Mouse (Mus musculus) activated CD4-positive, CD25-positive, alpha-beta regulatory T cell, adult 4 months (primary cell): ENCODE measurements at regions not wholly inside any gene's neighbourhood (a gene's known extent, or its start where the extent isn't known, plus 50 kb on each side); places are given as distances from the start of the nearest gene placed in this dataset.
"Not testable (repeated sequence)": the region's sequence is repeated elsewhere in the genome, so short reads cannot be mapped to it uniquely, and the experiment has no call there.

Experiments
- ATAC-seq: one replicate; pipeline ENCODE4 v1.8.0; 2017

DNA sequence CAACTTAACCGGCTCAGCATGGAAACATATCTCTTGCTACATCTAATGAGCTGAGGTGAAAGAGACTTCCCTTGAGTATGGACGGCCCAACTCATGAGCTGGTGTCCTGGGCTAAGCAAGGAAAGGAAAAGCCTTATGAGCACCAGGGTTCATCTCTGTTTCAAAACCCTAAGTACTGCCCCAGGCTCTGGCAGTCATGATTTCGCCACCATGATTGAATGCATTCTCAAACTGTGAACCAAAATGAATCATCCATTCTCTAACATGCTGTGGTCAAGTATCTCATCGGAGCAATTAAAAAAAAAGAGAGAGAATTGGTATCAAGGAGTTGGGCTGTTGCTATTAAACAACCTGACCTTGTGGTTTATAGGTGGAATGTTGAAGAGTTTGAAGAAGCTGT is 803.4 kb upstream of the Sox9 start:
- ATAC-seq = no peak

DNA sequence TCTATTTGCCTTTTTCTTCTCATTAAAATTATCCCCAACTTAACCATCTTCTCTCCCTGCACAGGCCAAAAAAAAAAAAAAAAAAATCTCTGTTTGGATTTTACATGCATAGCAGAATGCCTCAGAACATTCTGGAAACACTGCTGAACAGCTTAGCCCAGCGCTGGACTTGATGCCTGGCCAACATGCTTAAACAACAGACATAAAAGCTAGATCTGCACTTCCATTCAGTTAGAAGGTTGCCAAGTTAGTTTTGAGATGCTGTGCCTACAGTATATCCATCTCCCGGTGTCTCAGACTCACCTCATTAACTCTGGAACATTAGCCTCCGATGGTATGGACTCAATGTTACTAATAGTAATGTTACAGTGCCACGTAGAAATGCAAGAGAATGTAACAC is 785.6 kb upstream of the Sox9 start:
- no peak for ATAC-seq

DNA sequence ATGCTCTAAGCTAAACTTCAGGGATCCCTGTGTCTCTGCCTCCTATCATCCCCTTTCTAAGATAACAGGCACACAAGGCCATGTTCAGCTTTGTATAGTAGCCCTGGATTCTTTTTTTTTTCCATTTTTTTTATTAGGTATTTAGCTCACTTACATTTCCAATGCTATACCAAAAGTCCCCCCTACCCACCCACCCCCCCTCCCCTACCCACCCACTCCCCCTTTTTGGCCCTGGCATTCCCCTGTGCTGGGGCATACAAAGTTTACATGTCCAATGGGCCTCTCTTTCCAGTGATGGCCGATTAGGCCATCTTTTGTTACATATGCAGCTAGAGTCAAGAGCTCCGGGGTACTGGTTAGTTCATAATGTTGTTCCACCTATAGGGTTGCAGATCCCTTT is 771.2 kb upstream of the Sox9 start:
- not testable (repeated sequence) for ATAC-seq

DNA sequence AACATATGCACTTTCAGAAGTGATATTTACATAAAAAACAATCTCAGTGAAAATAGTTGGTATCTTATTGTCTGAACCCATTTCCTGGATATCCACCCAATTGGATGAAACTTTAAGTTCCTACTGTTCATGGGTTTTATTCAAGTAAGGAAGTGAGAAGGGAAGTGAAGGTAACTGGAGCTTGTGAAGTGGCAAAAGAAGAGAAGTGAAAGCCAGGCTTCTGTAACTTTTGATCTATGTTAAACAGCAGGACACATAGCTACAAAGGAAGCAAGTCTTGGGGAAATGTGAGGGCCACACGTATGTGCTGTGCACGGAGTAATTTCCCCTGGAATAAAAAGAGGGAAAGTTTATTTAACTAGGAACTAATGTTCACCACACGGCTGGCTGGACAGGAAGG is 764.1 kb upstream of the Sox9 start:
- ATAC-seq = no peak

DNA sequence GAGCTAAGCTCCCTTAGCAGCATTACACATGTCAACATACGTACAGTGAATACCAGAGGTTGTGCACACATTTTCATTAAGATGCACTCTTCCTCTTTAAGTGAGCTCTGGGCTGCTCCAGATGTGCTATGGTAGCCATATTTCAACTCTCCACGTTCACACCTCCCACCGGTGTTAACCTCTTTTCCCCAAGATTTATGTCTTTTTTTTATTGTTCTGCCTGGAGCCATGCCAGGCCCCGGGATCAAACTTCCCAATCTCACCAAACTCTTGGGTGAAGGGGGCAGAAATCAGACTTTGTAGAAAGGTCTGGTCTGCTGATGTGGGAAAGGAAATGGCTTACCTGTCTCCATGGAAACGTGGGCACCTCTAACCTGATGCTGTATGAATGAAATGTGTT is 754.0 kb upstream of the Sox9 start:
- ATAC-seq = no peak

DNA sequence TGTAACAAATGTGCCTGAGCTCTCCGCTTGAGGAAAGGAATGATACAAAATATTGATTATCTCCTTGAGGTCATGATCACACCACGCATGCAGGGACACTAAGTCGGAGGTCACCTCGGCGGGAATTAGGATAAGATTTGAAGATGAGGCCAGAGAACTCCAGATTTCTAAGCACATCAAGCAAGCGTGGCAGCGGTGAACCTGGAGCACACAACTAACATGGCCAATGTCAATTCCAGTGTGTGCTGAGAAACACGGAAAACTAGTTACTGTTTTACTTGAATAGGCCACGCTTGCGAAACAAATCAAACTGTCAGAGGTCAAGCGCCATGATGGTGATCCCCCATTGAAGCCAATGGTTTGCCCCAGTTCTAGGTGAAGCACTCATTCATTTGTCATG is 743.3 kb upstream of the Sox9 start:
- ATAC-seq = no peak

DNA sequence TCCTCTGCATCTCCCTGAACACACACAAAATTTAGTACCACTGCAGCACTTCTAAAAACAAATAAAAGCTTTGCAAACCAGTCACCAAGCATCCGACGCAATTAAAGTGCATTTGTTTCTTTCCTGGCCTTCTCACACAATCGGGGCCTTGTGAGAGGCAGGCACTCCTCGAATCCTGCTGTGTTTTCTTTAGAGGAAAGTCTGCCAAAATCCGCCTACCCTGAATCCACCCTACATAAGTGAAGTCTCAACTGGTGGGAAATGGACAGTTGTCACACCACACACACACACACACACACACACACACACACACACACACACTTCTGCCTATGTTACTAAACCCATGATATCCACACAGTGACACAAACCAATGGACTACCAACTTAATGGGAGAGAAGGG is 737.6 kb upstream of the Sox9 start:
- ATAC-seq = no peak

DNA sequence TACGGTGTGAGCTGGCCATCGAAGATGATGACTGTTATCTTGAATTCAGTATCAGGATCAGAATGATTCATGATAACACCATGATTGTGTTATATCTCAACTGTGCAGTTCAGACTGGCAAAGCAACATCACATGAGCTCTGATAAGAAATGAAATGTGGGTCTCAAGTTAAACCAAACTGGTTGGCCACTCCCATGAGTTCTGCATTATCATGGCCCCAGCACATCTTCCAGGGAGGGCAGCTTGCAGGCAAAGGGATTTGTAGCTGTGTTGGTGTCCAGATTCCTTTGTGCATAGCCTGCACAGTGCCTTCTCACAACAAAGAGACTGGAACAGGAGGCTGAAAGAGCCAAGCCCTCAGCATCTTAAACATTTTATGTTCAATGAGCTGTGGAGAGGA is 736.7 kb upstream of the Sox9 start:
- no peak for ATAC-seq

DNA sequence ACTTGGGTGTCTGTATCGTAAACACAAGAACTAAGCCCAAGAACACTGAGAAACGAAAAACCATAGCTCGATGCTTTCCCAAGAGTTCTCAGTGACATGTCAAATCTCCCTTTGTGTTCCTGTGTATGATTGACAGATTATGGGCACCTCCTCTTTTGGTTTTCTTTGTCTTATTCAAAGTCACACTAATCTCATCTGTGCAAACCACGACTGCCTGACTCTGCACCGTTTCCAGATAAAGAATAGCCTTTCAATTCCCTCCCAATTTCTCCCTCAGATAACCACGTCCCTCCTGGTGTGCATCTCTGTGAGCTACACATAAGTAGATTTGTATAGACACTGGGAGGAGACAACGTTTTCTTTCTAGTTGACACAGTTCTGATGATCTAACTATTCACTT is 731.7 kb upstream of the Sox9 start:
- no peak for ATAC-seq

DNA sequence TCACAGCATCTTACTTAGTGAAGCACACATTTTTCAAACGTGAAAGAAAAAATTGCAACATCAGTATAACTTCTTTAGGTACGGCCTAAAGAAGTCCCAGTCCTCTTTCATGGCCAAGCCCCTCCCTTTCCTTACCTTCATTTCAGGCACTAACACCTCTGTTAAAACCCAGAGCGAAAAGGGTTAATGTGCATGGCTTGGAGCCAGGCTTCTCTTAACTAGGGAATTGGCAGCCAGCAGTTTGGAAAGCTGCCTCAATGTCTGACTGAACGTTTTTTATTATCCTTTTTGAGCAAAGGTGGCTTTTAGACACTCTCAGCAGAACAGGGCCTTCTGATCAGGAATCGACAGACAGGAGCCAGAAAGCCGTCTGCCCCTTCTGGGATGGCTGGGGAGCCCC is 726.4 kb upstream of the Sox9 start:
- ATAC-seq = no peak

DNA sequence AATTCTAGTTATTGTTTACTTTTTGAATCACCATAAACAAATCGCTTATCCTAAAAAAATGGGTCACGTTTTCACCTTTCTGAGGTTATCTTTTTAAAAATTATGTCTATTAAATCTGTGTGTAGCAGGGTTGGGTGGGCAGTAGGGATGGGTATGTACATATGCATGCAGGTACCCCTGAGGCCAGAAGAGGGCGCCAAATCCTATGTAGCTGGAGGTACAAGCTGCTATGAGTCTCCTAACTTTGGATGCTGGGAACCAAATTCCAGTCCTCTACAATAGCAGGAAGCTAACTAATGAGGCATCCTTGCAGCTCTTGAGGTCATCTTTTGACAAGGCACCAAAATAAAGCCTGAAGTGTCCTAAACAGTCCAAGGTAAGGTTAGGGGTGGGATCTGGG is 714.8 kb upstream of the Sox9 start:
- no peak for ATAC-seq

DNA sequence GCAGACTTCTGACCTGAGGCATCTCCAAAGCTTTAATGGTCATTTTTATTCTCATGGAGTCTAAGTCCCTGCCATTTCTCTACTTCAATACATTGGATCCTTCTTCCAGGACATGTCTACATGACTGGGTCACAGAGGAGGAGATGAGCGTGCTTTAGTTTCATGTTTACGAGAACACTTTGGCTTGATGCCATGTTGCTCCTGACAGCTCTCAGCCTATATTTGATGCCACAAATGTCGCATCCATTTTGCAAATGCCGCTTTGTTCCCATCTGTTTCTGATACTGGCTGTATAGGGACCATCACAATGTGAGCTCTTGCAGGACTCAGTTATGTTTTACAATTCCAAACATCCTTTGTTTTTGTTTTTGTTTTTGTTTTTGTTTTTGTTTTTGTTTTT is 713.2 kb upstream of the Sox9 start:
- ATAC-seq = no peak

DNA sequence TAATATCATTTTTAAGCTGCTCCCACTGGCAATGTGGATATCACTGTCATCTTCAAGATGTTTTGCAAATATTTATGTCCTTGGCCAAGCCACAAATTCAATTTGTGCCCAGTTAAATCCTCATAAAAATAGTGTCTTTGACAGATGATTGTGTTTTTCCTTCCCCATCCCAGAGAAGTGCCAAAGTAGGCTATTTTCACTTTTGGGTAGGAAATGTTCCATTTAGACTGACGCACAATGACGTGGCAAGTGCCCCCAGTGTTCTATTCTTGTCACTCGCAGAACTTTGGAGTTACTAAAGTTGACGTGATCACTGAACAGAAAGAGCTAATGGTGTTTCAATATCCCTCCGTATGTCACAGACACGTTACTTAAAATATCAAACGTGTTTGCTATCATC is 710.5 kb upstream of the Sox9 start:
- no peak for ATAC-seq

DNA sequence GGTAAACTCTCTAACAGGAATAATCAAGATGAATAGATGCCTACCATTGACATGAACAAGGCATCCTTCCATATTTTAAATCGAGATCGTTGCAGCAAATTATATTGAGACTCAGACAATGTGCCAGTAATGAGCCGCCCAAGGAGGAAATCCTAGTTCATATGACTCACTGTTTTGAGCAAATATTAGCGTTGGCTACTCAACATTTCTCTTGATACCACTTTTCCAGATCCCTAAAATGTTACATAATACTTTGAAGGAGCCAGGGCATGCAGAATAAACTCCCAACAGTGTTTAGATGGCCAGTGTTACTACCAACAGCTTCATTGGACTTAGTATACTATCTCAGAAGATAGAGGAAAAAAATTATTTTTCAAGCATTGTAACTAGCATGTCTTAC is 700.6 kb upstream of the Sox9 start:
- no peak for ATAC-seq

DNA sequence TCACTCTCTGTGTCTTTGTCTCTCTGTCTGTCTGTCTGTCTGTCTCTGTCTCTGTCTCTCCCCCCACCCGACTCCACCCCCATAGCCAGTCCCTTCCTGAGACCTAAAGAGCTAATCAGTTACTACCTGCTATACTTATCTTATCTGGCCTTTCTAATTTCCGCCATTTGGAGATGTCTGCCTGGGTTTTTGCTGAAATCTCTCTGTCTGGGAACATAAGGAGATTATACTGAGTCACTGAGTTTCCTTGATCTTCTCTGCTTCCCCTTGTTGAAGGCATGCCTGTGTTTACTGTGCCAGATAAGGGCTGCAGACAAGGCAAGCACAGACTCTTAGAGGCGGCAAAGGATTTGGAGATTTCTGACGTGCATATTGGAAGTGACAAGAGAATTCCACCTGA is 699.0 kb upstream of the Sox9 start:
- no peak for ATAC-seq

DNA sequence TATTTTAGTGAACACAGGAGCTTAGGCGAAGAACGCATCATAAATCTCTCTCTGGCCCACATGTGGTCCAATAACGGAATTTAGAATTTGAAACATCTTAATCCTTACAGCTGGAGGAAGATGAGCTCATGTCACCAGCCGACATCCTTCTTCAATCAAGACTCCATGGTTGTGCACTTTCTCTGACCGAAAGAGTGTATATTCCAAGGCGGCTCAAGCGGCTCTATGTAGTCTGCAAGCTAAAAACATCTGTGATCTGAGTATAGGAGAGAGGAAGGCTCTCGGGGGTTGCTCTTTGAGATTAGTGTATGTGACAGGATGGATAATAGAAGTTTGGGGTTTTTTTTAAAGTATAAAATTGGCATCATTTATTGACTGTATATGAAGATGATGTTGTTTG is 689.9 kb upstream of the Sox9 start:
- ATAC-seq = no peak

DNA sequence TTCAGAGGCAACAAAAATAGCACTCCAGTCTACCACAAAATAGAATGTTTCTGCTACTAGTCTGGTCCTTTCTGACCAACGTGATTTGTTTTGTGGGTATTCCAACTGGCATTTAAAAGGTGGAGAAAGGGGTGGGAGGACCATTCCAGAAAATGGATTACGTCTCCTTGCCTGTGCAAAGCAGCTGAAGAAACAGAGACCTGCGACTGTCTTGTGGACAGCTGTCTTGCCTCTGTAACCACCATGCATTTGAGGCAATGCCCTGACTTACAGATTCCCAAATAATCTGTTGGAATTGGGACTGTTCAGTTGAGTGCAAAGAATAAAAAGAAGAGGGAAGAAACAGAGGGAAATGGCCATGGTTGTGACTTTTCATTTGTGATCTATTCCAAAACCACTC is 687.0 kb upstream of the Sox9 start:
- ATAC-seq = no peak

DNA sequence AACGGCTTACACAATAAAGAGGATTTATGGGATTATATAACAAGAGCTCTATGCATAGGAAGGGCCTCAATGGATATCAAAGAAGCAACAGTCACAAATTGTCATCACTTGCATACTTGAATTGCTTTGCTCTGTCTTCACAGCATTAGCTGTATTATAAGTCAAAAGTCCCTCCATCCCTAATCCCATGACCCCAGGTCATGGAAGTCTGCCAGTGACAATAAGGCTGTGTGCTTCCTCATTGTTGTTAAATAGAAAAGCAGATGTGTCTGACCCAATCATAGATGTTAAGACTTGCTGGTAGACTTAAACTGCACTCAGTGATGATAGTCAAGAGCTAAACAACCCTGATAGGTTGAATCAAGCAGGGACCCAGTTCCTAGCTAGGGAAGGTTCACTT is 683.9 kb upstream of the Sox9 start:
- no peak for ATAC-seq

DNA sequence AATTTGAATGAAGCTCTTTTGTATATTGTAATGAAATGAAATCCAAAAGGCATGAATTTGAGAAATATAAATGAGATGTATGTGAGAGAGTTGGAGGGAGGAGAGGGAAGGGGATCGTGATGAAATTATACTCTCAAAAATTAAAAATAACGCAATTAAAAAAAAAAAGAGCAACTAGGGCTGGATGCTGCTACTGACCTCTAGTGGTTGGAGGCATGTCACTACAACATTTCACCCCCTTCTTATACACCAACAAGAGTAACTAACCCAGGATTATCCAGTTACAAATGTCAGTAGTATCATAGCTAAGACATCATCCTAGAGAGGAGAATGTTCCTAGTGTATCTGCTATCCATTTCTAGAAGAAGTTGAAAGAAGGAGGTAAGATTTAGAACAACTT is 678.8 kb upstream of the Sox9 start:
- ATAC-seq = no peak

DNA sequence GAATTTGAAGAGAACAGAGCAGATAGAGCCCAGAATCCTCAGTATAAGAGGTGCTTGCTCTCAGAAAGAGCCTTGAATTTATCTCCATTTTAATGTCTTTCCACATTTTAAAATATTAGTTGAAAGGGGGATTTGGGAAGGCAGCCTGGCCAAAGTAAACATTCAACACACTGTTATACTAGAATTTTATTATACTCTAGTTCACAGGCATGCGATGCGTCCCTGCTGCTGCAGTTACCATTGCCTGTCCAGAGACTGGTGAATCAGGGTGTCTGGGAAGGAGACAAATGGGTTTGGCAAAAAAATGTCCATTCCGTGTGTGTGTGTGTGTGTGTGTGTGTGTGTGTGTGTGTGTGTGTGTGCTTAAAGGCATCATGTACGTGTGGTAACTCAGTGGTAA is 675.1 kb upstream of the Sox9 start:
- ATAC-seq = no peak

DNA sequence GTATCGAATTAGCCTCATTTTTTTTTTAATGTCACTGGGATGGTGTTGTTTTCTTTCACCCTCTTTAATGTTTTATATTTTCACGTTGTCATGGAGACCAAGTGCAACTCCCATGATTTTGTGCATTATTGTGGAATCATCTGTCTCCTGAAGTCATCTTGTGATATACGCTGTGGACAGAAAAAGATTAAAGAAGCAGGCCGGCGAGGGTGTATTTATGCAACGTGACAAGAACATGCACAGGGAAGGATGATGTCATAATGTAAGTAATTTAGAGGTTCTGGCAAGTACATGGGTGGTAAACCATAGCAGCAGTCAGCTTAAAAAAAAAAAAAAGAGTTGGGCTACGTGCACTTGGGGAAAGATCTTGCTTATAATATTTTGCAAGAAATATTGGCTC is 674.7 kb upstream of the Sox9 start:
- no peak for ATAC-seq

DNA sequence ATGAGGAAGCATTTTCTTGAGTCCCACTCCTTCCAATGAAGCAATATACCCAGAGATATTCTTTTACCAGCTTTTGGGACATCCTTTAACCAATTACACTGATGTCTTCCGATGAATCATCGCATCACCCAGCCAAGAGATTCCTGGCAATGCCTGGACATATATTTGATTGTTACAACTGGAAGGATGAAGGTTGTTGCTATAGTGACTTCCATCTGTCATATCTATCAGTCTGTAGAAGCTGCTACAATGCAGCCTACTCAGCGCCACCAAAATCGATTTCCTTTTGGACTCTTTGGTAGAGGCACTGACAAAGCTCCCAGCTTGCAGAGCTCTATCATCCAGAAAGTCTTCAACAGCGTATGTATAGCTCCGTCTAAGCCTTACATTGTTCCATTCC is 661.0 kb upstream of the Sox9 start:
- no peak for ATAC-seq

DNA sequence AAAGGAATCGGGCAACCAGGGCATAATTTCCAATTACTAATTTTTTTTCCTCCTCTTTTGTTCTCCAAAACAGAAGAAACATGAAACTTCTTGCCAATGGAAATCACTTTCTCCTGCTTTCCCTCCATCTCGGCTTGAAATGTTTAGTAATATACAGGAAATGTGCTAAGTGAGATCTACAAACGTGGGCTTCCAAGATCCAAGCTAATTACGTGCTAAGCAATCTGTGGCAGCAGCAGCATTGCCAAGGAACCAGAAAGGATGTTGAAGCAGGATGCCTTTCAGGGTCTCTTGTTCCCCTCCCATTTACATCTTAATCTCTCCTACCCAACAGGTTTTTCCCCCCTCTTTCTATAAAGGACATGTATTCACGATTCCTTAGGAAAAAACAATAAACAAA is 660.2 kb upstream of the Sox9 start:
- ATAC-seq = no peak

DNA sequence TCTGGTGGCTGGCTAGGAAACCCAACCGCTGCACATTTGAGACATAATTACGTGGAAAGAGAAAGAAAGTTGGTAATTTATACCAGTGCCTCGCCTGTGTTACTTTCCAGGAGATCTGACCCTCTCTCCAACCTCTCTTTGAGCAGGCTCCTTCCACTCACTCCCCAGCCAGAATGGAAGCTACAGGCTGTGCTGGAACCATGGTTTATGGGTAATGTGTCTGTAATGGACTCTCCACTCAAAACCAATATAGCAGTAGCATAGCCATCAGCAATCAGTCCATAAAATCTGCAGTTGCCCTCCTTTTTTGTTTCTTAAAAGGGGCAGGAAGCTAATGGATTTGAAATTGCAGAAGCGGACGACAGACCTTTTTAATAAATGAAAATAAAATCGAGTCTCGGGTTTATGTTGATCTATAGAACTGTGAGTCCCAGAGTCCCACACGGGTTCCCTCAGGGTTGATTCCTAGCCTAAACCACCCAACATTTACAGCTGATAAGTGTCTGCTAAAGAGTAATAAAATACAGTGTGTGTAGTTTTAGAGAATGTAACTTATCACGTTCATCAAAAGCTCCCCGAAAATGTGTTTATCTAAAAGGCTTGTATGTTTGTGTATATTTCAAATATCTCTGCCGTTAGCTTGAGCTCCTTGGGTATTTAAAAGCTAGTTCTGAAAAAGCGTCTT is 656.6 kb upstream of the Sox9 start:
- no peak for ATAC-seq

DNA sequence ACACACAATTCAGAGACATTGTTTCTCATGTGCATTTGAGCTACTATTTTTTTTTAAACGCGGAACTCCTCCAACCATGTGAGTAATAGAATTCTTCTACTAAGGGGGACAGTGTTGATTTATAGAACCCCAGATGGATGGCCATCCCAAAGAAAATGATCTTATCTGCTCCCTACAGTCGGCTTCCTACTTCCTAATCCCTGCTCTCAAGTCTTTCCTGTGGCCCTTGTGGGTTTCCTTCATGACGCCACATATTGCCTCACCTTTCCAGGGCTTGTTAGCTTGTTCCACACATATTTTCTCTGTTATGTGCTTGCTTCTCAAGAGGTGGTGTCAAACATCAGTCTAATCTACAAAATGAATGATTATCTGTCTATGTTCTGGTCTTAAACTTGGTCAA is 651.9 kb upstream of the Sox9 start:
- no peak for ATAC-seq
